Mouse (Mus musculus): Measurements from ENCODE around the gene Akr1c19. TPM values are rescaled to one million over a fixed set of nuclear protein-coding genes. Genes with fewer than 3 reads are reported as not detected.
"Not testable (repeated sequence)": the region's sequence is repeated elsewhere in the genome, so short reads cannot be mapped to it uniquely, and the experiment has no call there.

Akr1c19 gene
- polyA plus RNA-seq, 1 experiment from 2014 or later, result 217 TPM

DNA sequence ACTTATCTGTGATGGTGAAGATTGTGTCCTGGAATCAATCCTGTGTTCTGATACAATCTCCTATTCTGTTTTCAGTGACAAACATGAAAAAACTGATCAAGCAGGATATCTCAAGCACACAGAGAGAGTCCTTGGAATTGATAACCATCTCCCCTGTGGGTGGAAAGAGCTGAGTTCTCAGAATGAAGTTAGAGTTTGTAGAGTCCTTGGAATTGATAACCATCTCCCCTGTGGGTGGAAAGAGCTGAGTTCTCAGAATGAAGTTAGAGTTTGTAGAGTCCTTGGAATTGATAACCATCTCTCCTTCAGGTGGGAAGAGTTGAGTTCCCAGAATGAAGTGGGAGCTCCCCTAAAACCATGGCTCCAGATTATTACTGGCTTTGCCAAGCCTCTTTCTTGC is 28.4 kb downstream of the Akr1c19 start:
- not testable (repeated sequence) for DNase-seq (ENCODE audit: low spot score); H3K27ac ChIP-seq (ENCODE audit: low read depth); ATAC-seq (replicated peaks; ENCODE audit: low FRiP score, low TSS enrichment, low read depth); H3K4me1 ChIP-seq (replicated peaks; ENCODE audit: control insufficient read depth, insufficient read depth, low read length); H3K36me3 ChIP-seq (ENCODE audit: control insufficient read depth, insufficient read depth, low read length); H3K9me3 ChIP-seq (ENCODE audit: control insufficient read depth, low read length); H3K27me3 ChIP-seq (replicated peaks; ENCODE audit: control insufficient read depth, insufficient read depth, low read length); H3K4me2 ChIP-seq (ENCODE audit: low read length); H3K4me3 ChIP-seq (ENCODE audit: low read depth, low read length); H3K9ac ChIP-seq (ENCODE audit: low read length)

GRCm38 (mm10) chr13:4257349-4257748 is 28.8 kb downstream of the Akr1c19 start:
- H3K36me3 ChIP-seq (ENCODE audit: control insufficient read depth, insufficient read depth, low read length), result no peaks in the 10 kb centered on the region
- no peak for DNase-seq (ENCODE audit: low spot score)
- H3K27me3 ChIP-seq (replicated peaks; ENCODE audit: control insufficient read depth, insufficient read depth, low read length), result no peaks in the 10 kb centered on the region
- H3K4me3 ChIP-seq (ENCODE audit: low read depth, low read length), result no peak overlapping the region
- no peak overlapping the region for H3K9ac ChIP-seq (ENCODE audit: low read length)
- no peak overlapping the region for H3K27ac ChIP-seq (ENCODE audit: low read depth)
- ATAC-seq (replicated peaks; ENCODE audit: low FRiP score, low TSS enrichment, low read depth), result no peak
- no peak overlapping the region for H3K4me2 ChIP-seq (ENCODE audit: low read length)
- no peaks in the 10 kb centered on the region for H3K9me3 ChIP-seq (ENCODE audit: control insufficient read depth, low read length)
- 76% methylated on average over 6 of the region's 6 CpGs for WGBS
- no peaks in the 10 kb centered on the region for H3K4me1 ChIP-seq (replicated peaks; ENCODE audit: control insufficient read depth, insufficient read depth, low read length)

DNA sequence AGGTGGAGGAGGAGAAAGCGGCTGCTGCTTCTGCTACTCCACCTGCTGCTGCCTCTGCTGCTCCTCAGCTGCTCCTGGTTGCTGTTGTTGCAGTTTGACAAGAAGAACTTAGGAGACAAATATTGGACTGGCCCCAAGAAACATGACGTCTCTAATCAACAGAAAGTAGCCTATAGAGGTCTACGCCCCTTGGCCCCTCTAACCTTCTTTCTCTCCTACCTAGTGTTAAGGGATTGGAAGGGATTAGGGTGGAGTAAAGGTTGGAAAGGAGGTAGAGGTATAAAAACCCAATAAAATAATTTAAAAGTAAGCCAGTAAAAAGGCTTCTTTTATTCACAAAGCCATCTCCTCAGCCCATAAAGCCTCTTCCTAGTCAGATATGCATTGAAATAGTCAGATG is 36.1 kb downstream of the Akr1c19 start:
- no peaks in the 10 kb centered on the region for H3K36me3 ChIP-seq (ENCODE audit: control insufficient read depth, insufficient read depth, low read length)
- H3K4me3 ChIP-seq (ENCODE audit: low read depth, low read length), result no peak overlapping the region
- H3K4me2 ChIP-seq (ENCODE audit: low read length), result no peak overlapping the region
- H3K4me1 ChIP-seq (replicated peaks; ENCODE audit: control insufficient read depth, insufficient read depth, low read length), result no peaks in the 10 kb centered on the region
- H3K27me3 ChIP-seq (replicated peaks; ENCODE audit: control insufficient read depth, insufficient read depth, low read length), result no peaks in the 10 kb centered on the region
- H3K9ac ChIP-seq (ENCODE audit: low read length), result no peak overlapping the region
- H3K9me3 ChIP-seq (ENCODE audit: control insufficient read depth, low read length), result no peaks in the 10 kb centered on the region
- DNase-seq (ENCODE audit: low spot score), result no peak
- H3K27ac ChIP-seq (ENCODE audit: low read depth), result no peak overlapping the region
- no peak for ATAC-seq (replicated peaks; ENCODE audit: low FRiP score, low TSS enrichment, low read depth)
- 83% methylated on average over 3 of the region's 3 CpGs for WGBS

DNA sequence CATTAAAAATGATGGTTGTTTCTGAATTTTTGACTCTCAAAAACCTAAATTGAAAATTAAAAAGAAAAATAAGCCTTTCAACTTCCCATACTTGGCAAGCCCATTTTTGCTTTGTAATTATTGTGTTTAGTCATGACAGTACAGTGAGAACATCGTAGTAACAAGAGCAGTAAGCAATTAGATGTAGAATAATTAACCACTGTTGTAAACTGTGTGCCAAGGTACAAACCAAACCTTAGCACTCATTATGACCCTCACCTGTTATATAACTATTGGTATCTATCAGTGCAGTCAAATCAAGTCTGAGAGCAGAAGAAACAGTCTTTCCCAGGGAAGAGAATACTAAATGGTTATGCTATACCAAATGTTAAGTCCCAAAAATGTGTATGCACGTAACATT is 36.5 kb downstream of the Akr1c19 start:
- no peak for ATAC-seq (replicated peaks; ENCODE audit: low FRiP score, low TSS enrichment, low read depth)
- H3K4me3 ChIP-seq (ENCODE audit: low read depth, low read length), result no peak overlapping the region
- H3K9ac ChIP-seq (ENCODE audit: low read length), result no peak overlapping the region
- H3K36me3 ChIP-seq (ENCODE audit: control insufficient read depth, insufficient read depth, low read length), result no peaks in the 10 kb centered on the region
- DNase-seq (ENCODE audit: low spot score), result no peak
- no peaks in the 10 kb centered on the region for H3K4me1 ChIP-seq (replicated peaks; ENCODE audit: control insufficient read depth, insufficient read depth, low read length)
- H3K4me2 ChIP-seq (ENCODE audit: low read length), result no peak overlapping the region
- 86% methylated on average over 2 of the region's 2 CpGs for WGBS
- H3K27ac ChIP-seq (ENCODE audit: low read depth), result no peak overlapping the region
- no peaks in the 10 kb centered on the region for H3K9me3 ChIP-seq (ENCODE audit: control insufficient read depth, low read length)
- no peaks in the 10 kb centered on the region for H3K27me3 ChIP-seq (replicated peaks; ENCODE audit: control insufficient read depth, insufficient read depth, low read length)

DNA sequence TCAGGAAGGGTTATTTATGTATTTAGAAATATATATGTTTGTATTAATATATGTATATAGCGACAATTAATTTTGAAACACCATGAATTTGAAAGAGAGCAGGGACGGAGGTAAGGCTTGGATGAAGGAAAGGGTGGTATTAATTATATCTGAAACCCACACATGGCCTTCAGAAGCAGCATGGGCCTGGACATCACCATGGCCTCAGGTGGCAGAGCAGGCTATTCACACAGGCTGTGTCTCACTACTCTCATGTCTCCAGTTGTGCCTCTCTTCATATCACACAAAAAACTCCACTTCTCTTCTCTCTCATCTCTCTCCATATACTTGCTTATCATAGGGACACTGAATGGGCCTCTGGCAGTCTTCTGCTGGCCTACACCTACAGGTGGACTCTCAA is 37.0 kb downstream of the Akr1c19 start:
- not testable (repeated sequence) for H3K4me3 ChIP-seq (ENCODE audit: low read depth, low read length); H3K36me3 ChIP-seq (ENCODE audit: control insufficient read depth, insufficient read depth, low read length); ATAC-seq (replicated peaks; ENCODE audit: low FRiP score, low TSS enrichment, low read depth); DNase-seq (ENCODE audit: low spot score); H3K4me2 ChIP-seq (ENCODE audit: low read length); H3K9ac ChIP-seq (ENCODE audit: low read length); H3K9me3 ChIP-seq (ENCODE audit: control insufficient read depth, low read length); H3K27ac ChIP-seq (ENCODE audit: low read depth); H3K27me3 ChIP-seq (replicated peaks; ENCODE audit: control insufficient read depth, insufficient read depth, low read length); H3K4me1 ChIP-seq (replicated peaks; ENCODE audit: control insufficient read depth, insufficient read depth, low read length)
- WGBS, result 86% methylated on average over 2 of the region's 2 CpGs

GRCm38 (mm10) chr13:4270860-4271259 is 42.4 kb downstream of the Akr1c19 start:
- no peaks in the 10 kb centered on the region for H3K36me3 ChIP-seq (ENCODE audit: control insufficient read depth, insufficient read depth, low read length)
- no peak overlapping the region for H3K4me3 ChIP-seq (ENCODE audit: low read depth, low read length)
- no peak overlapping the region for H3K27ac ChIP-seq (ENCODE audit: low read depth)
- no peak for DNase-seq (ENCODE audit: low spot score)
- H3K27me3 ChIP-seq (replicated peaks; ENCODE audit: control insufficient read depth, insufficient read depth, low read length), result no peaks in the 10 kb centered on the region
- H3K4me2 ChIP-seq (ENCODE audit: low read length), result no peak overlapping the region
- no peak overlapping the region for H3K9ac ChIP-seq (ENCODE audit: low read length)
- H3K9me3 ChIP-seq (ENCODE audit: control insufficient read depth, low read length), result no peaks in the 10 kb centered on the region
- ATAC-seq (replicated peaks; ENCODE audit: low FRiP score, low TSS enrichment, low read depth), result no peak
- H3K4me1 ChIP-seq (replicated peaks; ENCODE audit: control insufficient read depth, insufficient read depth, low read length), result no peaks in the 10 kb centered on the region

DNA sequence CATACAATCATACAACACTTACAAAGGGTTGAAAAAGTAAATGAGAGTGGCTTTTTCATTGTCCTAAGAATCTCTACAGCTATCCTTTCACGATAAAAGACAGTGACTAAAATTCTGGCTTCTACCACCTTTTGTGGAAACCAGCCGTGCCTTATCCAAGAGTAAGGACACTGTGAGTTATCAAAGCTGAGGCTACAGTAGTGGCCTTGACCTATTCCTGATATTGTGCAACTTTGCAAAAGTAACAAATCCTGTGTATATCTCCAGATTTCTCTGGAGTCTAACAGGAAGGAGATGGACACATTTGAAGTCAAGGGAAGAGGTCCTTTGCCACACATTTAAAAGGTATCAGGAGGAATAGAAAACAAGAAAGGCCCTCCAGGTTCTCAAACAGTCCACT is 49.0 kb downstream of the Akr1c19 start:
- Histone ChIP-seq H3K4me2 (ENCODE audit: low read length) (no peak overlapping the region), H3K4me3 (ENCODE audit: low read depth, low read length) (no peak overlapping the region), H3K9me3 (ENCODE audit: control insufficient read depth, low read length) (no peaks in the 10 kb centered on the region), H3K9ac (ENCODE audit: low read length) (no peak overlapping the region), H3K27ac (ENCODE audit: low read depth) (no peak overlapping the region), H3K27me3 (replicated peaks; ENCODE audit: control insufficient read depth, insufficient read depth, low read length) (no peaks in the 10 kb centered on the region), H3K4me1 (replicated peaks; ENCODE audit: control insufficient read depth, insufficient read depth, low read length) (no peaks in the 10 kb centered on the region), H3K36me3 (ENCODE audit: control insufficient read depth, insufficient read depth, low read length) (no peaks in the 10 kb centered on the region)
- ATAC-seq (replicated peaks; ENCODE audit: low FRiP score, low TSS enrichment, low read depth), result no peak
- WGBS, result 84% methylated on average over 2 of the region's 2 CpGs
- DNase-seq (ENCODE audit: low spot score), result no peak

DNA sequence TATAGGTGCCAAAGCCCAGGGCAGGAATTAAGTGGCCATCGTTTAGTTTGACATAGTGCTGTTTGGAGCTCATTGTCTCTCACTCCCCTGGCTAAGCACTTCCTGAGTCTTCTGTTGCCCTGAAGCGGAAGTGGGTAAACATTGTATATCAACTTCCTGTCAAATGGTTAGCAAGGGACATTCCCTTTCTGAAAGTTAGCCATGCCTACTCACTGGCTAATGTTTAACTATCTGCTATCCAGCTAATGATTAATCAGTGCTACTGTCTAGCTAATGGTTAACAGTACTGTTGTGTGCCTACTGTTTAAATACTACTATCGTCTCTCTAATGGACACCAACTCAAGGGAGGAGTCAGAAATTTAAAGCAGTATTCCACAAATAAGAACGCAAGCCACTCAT is 50.8 kb downstream of the Akr1c19 start, which contains the start of gene Akr1c12:
Akr1c12 (minus strand) TSS at position 150 of the 400 bp plus-strand sequence.
- ATAC-seq (replicated peaks; ENCODE audit: low FRiP score, low TSS enrichment, low read depth) (peak; percentile 89), DNase-seq (ENCODE audit: low spot score) (peak; percentile 53)
- H3K4me1 ChIP-seq (replicated peaks; ENCODE audit: control insufficient read depth, insufficient read depth, low read length), result no peaks in the 10 kb centered on the region
- H3K9me3 ChIP-seq (ENCODE audit: control insufficient read depth, low read length), result no peaks in the 10 kb centered on the region
- no peaks in the 10 kb centered on the region for H3K36me3 ChIP-seq (ENCODE audit: control insufficient read depth, insufficient read depth, low read length)
- H3K27ac ChIP-seq (ENCODE audit: low read depth), result no peak within 1 kb of the TSS
- no peaks in the 10 kb centered on the region for H3K27me3 ChIP-seq (replicated peaks; ENCODE audit: control insufficient read depth, insufficient read depth, low read length)
- H3K4me3 ChIP-seq (ENCODE audit: low read depth, low read length), result peak within 1 kb of the TSS; percentile 8; the same call in 1 of the 2 replicates
- WGBS, result 28% methylated on average over 4 of the region's 4 CpGs
- no peak within 1 kb of the TSS for H3K9ac ChIP-seq (ENCODE audit: low read length)
- H3K4me2 ChIP-seq (ENCODE audit: low read length), result peak within 1 kb of the TSS; percentile 37

GRCm38 (mm10) chr13:4281471-4282412 is 53.2 kb downstream of the Akr1c19 start:
- Histone ChIP-seq H3K27ac (ENCODE audit: low read depth) (no peak overlapping the region), H3K4me2 (ENCODE audit: low read length) (no peak overlapping the region), H3K27me3 (replicated peaks; ENCODE audit: control insufficient read depth, insufficient read depth, low read length) (no peaks in the 10 kb centered on the region), H3K4me1 (replicated peaks; ENCODE audit: control insufficient read depth, insufficient read depth, low read length) (no peaks in the 10 kb centered on the region), H3K9ac (ENCODE audit: low read length) (no peak overlapping the region), H3K36me3 (ENCODE audit: control insufficient read depth, insufficient read depth, low read length) (no peaks in the 10 kb centered on the region), H3K4me3 (ENCODE audit: low read depth, low read length) (no peak overlapping the region), H3K9me3 (ENCODE audit: control insufficient read depth, low read length) (no peaks in the 10 kb centered on the region)
- ATAC-seq (replicated peaks; ENCODE audit: low FRiP score, low TSS enrichment, low read depth), result no peak
- DNase-seq (ENCODE audit: low spot score), result peak; percentile 54
- WGBS, result 35% methylated on average over 7 of the region's 7 CpGs
